Mouse (Mus musculus) heart, adult 8-10 months (tissue): ENCODE data around the gene As3mt. TPM values are rescaled to one million over a fixed set of nuclear protein-coding genes. Genes with fewer than 3 reads are reported as not detected.
"Not testable (repeated sequence)": the region's sequence is repeated elsewhere in the genome, so short reads cannot be mapped to it uniquely, and the experiment has no call there.

Source experiments
- DNase-seq: peaks from one replicate; pipeline ENCODE4 v3.0.0; 2022; ENCODE audit warnings: low spot score
- total RNA-seq, 4 experiments: library from RNA; stranded (reverse); gene quantifications; 2 replicates each; pipeline ENCODE4 v1.2.4; 2022

Gene As3mt
- total RNA-seq, 4 experiments from 2014 or later = 91.3 to 104 (median 98.7) TPM

DNA sequence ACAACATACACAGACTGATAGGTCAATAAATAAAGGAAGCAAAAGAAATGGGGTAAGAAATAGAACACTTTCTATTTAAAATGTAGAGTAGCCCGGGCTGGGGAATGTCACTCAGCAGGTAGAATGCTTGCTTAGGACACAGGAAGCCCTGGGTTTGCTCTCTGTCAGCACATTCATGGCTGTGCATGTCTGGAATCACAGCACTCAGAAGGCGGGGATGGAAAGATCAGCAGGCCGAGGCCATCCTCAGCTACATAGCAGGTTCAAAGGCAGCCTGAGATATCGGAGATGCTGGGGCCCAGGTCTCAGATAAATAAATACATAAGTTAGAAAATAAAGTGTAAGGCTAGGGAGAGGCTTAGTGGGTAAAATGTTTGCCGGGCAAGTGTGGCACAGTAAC is 45.0 kb downstream of the As3mt start:
- DNase-seq = no peak

GRCm38 (mm10) chr19:46755066-46755465 is 47.8 kb downstream of the As3mt start:
- no peak for DNase-seq

DNA sequence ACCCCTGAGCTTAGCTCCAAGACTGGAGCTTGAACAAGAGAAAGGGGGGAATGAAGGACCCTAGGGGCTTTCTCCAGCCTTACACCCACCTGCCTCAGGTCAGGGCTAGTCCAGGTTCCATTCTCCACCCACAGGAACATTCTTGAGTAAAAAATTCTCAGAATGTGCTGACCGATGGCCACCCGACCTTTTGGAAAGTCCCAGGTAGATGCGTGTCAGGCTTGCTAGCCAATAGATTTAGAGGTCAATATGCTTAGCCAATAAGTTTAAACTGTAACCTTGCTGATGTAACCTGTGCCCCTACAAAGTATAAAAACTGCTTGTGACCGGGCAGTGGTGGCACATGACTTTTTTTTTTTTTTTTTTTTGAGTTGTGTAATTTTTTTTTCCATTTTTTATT is 49.0 kb downstream of the As3mt start:
- DNase-seq = no peak

- no peak for DNase-seq
These were observed 51.8 kb downstream of the As3mt start for GRCm38 (mm10) chr19:46759096-46759495.

DNA sequence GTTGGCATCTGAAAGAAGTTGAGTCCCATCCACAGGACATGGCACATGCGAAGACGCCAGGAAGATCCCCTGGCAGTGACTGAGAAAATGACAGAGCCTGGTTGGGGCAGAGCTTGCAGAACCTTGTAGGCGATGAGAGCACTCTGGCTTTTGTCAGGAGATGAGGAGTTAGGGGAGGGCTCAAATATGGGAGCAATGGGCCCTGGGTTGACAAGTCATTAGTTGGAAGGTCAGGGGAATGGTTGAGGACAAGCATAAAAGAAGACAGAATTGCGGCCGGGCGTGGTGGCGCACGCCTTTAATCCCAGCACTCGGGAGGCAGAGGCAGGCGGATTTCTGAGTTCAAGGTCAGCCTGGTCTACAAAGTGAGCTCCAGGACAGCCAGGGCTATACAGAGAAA is 52.7 kb downstream of the As3mt start:
- DNase-seq = not testable (repeated sequence)

- DNase-seq = peak; percentile 79
These were observed 53.3 kb downstream of the As3mt start for GRCm38 (mm10) chr19:46760375-46761160.

DNA sequence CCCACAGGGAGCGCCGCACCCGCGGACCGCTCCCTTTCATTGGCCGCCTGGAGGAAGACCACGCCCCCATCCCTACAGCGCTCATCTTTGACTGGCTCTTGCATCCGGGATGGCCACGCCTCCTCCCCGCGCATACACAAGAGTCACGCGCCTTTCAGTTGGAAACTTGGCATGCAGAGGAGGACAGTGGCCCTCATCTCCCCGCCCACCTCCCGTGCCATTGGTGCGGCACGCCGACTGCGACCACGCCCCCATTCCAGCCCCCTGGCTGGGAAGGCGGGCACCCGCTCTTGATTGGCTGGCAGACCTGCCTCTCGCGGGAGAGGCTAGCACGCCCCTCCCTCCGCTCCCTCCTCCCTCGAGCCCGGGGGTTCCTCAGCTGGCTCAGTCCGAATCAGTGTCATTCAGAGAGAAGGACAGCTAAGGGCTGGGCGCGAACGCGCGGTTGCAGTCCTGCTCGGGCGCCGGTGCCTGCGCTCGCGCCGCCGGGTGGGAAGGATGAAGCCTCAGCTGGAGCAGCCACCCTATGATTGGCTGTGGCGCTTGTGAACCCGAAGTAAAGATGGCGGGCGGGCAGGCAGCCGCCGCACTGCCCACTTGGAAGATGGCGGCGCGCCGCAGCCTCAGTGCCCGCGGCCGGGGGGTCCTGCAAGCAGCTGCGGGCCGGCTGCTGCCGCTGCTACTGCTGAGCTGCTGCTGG is 54.1 kb downstream of the As3mt start, which contains the start of gene Cnnm2:
Cnnm2 (plus strand) TSS at position 350 of the 700 bp plus-strand sequence.
- DNase-seq = peak; percentile 100

DNA sequence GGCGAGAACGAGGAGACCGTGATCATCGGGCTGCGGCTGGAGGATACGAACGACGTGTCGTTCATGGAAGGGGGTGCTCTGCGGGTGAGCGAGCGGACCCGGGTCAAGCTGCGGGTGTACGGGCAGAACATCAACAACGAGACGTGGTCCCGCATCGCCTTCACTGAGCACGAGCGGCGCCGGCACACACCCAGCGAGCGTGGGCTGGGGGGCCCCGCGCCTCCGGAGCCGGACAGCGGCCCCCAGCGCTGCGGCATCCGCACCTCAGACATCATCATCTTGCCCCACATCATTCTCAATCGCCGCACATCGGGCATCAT is 54.7 kb downstream of the As3mt start:
- no peak for DNase-seq

- DNase-seq = no peak
These were observed 55.2 kb downstream of the As3mt start for GRCm38 (mm10) chr19:46762291-46762991.

DNA sequence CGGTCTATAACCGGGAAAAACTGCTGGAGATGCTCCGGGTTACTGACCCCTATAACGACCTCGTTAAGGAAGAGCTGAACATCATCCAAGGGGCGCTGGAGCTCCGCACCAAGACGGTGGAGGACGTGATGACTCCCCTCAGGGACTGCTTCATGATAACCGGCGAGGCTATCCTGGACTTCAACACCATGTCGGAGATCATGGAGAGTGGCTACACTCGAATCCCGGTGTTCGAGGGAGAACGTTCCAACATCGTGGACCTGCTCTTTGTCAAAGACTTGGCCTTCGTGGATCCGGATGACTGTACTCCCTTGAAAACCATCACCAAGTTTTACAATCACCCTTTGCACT is 55.7 kb downstream of the As3mt start:
- no peak for DNase-seq

GRCm38 (mm10) chr19:46763356-46763755 is 56.1 kb downstream of the As3mt start:
- no peak for DNase-seq

DNA sequence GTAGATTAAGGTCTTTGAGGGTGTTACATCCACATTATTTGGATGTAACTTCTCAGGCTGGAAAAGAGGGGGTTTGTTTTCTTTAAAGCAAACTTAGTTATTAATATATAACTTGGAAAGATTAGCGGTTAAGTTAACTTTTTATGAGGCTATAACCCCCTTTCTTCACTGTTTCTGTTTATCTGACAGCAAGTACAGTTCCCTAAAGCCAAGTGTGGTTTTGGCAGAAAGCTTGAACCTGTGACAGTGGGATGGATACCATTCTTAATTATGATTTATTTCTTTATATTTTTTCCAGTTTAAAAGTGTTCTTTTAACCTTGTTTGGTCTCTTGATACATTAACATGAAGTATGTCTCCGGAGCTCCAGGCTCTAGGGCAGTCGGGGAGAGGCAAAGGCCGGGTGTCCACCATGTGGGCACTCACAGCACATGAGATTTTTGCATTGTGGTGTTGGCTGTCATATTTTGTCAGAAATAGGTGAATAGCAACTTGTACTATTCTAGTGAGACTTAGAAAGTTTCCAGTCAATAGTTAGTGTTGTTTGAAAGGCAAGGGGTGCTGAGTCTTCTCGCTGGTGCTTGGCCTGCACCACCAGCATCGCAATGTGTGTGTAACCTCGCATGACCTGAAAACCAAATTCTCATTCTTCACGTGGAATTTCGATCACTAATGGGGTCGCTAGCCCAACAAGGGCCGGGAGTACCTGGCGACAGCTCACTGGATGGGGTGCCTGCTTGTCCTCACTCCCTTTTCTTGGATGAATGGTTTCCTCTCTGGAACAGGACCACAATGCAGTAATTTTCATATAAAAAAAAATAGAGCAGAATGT is 56.9 kb downstream of the As3mt start:
- DNase-seq = no peak

DNA sequence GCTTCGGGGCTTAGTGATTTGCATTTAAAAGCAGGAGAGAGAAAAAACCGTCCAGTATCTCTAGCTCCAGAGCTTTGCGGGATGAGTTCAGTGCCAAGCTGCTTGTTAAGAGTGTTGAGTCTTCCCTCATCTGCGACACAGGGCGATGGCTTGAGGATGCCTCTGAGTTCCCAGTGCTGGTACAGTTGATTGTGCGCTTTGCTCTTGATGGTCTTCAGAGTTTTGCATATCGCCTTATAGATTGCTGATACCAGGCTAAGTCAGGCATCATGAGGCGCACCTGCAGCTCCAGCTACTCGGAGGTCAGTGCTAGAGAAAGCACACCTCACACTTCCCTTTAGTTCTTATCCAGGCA is 57.5 kb downstream of the As3mt start:
- DNase-seq = no peak

GRCm38 (mm10) chr19:46766125-46766524 is 58.9 kb downstream of the As3mt start:
- no peak for DNase-seq

GRCm38 (mm10) chr19:46769759-46770158 is 62.5 kb downstream of the As3mt start:
- DNase-seq = no peak

- DNase-seq = no peak
These were observed 64.5 kb downstream of the As3mt start for GRCm38 (mm10) chr19:46771801-46772200.

DNA sequence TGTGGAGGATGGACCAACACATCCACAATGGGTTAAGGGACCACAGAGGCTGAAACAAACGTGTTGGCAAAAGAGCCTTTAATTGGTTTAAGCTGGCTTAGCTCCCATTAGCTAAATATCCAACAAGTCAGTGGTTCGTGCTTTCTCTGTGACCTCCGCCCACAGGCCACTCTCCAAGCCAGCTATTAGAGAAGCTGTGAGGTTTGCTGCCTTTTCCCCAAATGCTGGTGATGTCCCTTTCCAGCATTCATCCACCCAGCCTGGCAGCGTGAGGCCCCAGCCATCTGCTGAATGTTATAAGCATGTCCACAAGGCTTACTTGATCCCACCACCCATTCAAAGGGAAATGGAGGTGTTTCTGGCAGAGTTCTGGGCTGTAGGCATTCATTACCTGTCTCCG is 69.1 kb downstream of the As3mt start:
- no peak for DNase-seq

DNA sequence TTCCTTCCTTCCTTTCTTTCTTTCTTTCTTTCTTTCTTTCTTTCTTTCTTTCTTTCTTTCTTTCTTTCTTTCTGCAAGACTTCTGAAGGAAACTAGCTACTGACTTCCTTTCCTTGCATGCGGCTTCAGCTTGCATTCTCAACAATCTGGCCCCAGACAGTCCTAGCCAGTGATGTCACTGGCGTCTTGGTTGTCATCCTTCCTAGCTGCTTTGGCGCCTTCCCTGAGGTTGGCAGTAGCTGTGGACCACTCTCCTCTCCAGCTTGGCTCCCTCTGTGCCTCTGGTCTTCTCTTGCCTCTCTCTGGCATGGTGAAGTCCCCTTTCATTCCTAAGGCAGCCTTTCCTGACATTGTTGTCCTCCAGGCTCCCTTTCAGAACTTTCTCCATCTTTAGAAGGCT is 69.6 kb downstream of the As3mt start:
- DNase-seq = no peak

DNA sequence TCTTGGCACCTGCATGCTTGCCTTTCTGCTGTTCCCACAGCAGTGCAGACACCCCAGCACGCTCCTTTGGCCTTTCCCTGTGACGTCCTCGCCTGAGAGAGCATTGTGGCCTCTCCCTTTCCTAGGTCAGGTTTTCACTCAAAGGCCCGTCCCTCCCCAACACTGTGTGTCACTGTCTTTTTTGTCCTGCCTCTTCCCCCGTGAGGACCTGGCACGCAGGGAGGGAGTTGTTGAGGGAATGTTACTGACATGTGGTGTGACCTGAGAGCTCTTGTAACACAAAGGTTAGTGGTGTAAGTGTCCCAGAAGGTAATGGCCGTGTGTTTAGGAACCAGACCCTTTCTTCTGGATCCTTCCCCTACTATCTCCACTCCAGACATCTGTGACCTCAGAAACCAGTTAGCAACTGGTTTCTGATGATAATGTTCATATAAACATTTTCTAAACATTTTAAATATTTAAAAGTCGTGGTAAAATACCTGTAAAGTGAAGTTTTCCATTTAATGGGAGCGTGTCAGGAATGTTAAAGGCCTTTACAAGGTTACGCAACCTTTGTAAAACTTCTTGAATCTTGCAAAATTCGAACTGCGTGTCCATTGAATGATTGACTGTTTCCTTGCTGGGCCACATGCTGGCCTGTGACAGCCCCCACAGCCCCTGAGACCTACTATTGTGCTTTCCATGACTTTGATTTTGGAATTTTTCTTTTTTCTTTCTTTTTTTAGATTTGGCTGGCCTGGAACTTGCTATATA is 70.8 kb downstream of the As3mt start:
- DNase-seq = no peak

DNA sequence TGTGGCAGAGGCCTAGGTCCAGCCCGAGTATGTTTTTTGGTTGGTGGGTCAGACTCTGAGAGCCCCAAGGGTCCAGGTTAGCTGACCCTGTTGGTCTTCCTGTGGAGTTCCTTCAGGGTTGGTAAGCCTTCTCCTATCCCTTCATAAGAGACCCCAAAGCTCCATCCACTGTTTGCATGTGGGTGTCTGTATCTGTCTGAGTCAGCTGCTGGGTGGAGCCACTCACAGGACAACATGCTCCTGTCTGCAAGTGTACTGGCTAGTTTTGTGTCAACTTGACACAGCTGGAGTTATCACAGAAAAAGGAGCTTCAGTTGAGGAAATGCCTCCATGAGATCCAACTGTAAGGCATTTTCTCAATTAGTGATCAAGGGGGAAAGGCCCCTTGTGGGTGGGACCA is 71.9 kb downstream of the As3mt start:
- not testable (repeated sequence) for DNase-seq

DNA sequence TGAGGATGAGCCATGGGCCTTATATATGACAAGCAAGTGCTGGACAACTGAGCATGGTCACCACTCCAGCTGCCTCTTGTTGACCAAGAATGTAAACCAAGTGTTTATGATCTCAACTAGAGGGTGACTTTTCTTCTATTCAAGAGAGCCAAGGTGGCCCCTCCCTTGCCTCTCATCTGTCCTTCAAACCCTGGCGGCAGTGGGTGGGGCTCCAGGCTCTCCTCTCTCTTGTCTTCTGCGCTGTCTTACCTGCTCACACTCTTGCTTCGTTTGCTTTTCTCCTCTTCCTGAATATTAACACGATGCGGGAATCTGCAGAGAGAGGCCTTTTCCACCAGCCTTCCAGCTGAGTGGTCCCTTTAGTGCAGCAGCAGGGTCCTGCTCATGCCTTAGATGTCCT is 76.8 kb downstream of the As3mt start:
- DNase-seq = no peak
